Mouse (Mus musculus): ENCODE data around the gene Susd4.

Gene Susd4

DNA sequence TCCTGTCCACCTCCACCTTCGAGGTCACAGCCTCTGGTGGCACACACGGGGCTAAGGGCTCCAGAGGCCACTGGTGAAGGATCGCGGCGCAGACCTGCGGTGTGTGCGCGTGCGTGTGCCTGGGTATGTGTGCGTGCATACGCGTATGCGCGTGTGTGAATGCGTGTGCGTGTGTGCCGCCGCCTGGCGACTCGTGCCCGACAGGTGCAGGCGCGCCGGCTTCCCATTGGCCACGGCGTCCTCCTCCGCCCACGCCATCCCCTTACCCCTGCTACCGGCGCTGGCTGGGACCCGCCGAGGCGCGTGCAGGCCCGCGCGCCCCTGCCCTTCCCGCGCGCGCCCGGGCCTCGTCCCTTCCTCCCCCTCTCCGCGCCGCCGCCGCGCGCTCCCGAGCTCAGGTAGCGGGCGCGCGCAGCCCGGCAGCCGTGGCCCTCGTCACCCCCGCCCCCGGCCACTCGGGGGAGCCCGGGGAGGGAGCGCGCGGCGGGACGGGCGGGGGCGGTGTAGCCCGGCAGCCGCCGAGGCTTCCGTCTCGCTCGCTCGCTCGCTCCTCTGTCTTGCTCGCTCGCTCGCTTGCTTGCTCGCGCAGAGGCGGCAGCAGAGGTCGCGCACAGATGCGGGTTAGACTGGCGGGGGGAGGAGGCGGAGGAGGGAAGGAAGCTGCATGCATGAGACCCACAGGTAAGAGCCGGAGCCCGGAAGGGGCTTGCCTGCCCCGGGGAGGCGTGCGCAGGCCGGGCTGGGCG lies at the start of gene Susd4:
TSS of gene Susd4 (plus strand) at position 145 of the 746 bp plus-strand sequence.
- DNase-seq (ENCODE audit: low spot score): peak; percentile 76

DNA sequence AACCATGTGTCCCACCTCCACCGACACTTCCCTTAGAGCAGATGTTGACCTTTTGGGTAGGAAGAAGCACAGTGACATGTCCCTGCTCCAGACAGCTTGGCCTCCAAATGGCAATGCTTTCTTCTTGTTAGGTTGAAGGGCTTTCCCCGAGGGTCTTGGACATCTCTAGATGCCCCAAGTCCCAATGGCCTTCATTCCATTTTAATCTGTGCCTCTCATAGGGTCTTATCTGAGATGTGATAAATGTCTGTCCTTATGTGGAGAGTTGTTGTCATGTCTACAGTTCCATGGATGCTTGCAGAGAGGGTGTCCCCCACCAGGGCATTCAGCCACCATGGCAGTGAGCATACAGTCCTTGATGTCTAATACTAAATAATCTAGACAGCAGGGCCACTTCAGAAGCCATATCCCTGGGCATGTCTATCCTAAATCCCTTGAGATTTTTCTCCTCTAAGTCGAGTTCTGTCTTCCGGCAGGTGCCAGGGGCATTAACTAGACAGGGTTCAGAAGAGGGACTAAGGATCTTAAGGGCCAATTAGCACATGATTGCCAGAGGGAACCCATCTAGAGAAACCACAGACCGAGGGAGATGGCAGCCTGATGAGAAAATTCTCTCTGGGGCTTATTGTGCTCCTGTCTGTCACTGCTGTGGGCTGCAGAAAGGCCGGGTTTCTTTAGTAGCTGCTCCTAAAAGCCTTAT lies 49.3 kb upstream of the Susd4 start:
- DNase-seq (ENCODE audit: low spot score): no peak

DNA sequence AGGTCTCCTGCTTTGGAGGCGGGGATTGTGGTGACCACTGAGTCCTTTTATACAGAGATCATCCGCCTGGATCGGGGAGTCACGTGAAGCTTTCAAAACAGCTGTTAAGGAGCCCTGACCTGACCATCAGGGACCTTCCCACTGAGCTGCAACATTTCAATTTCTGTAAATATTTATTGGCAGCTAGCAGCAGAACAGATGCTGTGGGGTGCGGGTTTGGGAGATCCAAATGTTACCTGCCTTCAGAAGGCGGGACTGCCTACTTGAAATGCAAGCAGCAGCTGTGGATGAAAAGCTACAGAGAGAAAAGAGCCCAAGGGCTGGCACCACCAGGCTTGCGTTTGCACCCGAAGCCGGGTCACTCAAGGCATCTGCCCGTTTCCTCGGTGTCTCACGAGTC lies 36.1 kb upstream of the Susd4 start:
- DNase-seq (ENCODE audit: low spot score): no peak

DNA sequence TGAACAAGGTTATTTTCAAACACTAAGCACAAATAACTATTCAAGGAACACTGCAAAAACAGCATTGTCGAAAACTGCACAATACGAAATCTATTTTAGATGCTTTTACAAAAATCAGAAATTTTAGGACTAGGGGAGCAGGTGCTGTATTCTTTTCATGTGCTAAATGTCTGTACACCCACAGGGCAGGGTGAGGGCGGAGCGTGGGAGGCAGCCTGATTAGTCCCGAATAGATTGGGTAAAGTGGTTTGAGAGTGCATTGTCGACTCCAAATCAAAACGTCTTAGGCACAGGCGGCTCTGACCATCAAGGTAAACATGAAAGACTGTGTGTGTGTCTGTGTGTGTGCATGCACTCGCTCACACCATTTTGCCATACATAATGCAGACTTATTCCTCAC lies 34.7 kb upstream of the Susd4 start:
- DNase-seq (ENCODE audit: low spot score): no peak

DNA sequence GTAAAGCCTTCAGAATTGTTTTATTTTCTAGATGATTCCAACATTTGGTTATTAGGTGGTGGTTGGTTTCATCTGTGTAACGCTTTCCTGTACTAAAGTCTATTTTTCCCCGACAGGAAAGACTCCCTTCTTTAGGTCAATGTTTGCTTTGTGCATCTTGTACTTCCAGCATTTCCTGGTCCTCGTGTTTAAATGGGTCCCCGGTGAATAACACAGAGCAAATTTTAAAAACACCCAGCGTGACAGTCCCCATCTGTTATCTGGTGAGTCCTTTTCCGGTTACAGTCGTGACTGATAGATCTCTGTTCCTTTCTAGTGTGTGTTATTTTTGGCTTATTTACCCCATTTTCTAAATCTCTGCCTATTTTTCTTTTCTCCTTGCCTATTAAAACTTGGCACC lies 31.0 kb upstream of the Susd4 start:
- DNase-seq (ENCODE audit: low spot score): no peak

DNA sequence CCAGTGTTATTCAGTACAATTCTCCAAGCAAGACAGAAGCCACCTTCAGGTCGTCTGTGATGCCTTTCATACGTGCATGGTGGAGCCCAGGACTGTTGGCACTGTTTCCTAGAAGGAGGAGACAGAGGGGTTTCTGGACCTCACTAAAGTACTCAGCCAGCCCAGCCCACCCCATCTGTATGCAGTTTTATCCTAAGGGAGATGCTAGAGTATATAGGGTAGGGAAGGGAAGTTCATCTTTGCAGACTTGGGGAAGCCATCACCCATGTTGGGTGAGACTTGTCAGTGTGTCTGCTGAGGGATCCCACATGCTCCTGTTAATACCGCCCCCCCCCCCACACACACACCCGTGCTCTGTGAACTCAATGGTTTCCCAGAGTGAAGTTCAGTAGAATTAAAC lies 27.8 kb upstream of the Susd4 start:
- DNase-seq (ENCODE audit: low spot score): no peak

DNA sequence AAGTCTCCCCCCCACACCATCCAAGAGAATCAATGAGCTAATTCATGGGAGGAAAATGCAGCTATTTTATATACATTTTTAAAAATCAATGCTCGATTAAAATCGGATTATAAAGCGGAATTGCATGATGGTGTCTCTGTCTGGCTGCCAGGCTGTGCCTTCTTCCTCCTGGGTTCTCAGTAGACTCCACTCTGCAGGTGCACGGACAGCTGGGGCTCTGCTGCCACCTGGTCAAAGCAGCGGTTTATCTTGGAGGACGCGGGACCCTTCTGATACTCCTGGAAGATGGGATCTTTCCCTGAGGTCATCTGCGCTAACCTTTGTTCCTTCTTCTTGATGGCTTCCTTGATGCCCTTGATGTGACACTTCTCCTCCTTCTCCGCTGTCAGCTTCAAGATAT lies 16.6 kb upstream of the Susd4 start:
- no peak for DNase-seq (ENCODE audit: low spot score)

DNA sequence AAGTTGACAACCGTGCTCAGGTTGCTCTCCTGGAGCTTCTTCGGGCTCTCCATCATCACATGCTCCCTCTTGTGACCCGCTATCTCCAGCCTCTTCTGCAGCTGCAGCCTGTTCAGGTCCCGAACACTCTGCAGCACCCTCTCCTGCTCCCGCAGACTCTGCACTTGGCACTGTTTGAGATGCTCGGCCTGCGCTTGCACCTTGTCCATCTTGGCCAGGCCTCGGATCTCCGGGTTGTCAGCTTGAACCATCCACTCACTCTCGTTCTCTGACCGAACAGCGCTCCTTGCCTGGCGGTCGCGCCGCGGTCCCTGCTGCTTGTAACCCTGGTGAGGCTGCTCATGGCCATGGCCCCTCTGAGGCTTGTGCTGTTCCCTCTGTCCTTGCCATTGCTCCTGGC lies 15.8 kb upstream of the Susd4 start:
- DNase-seq (ENCODE audit: low spot score): no peak

DNA sequence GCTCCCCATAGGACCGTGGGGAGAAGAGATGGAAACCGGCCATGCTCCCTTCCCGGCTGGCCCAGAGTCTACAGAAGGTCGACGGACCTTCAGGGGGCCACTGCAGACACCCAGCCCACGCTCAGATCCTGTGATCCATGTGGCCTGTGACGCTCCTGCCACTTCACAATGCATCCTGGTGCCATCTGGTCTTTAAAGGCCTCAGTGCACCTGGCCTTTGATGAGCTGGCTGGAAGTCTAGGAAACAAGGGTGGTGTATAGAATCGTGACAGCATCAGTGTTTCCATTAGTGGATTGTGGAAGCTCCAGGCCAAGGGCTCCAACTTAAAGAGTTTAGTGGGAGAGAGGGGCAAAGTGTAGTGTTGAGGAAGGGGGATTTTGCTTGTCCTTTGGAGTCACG lies 14.6 kb upstream of the Susd4 start, which contains the start of gene Ccdc185:
TSS of gene Ccdc185 (minus strand) at position 101 of the 400 bp plus-strand sequence.
- no peak for DNase-seq (ENCODE audit: low spot score)

DNA sequence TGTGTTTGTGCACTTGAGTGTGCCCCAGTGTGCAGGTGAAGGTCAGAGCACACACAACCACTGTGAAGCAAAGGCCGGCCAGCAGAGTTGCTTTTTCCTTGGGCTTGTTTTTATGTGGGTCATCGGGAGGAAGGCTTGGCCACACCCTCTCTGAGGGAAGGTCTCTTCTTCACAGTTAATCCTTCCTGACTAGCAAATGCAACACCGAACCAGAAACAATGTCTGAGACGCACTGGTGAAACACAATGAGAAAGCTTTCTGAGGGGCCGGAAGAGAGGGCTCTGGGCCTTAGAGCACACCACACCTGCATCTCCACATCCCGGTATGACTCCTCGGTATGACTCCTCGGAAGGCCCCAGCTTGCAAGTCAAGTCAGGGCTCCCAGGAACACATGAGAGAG lies 12.4 kb upstream of the Susd4 start:
- DNase-seq (ENCODE audit: low spot score): no peak

DNA sequence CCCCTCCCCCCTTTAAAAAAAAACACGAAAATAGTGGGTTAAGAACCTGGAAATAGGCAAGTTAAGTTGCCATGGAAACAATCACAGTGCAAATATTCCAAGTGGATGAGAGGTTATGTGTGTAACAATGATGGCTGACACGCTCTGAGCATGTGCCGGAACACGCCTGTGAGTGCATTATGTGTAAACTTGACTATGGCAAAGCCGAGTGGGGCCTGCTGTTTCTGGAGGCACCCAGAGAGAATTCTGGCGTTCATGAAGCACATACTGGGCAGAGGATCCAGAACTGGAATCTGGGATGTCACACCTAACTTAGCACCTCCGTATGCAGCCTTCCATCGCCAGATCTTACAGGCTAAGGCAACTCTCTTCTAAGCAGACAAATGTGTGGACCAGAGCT lies 10.0 kb upstream of the Susd4 start:
- DNase-seq (ENCODE audit: low spot score): no peak

DNA sequence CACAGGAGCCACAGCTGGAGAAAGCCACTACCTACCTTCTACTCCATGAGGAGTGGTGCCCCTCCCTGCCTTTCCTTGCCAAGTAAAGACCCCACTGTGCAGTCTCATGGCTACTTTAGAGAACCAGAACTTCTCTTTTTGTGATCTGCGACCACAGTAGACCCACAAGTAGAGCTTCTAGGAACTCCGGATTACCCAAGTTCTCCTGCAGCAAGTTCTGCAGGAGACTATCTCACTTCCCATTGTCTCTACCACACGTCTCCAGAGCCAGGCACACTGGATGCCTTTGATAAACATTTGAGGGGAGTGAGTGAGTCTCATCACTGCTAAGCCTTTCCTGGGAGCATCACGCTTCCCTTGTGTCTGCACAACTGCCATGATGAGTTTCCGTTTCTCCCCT lies 8.8 kb upstream of the Susd4 start:
- no peak for DNase-seq (ENCODE audit: low spot score)

DNA sequence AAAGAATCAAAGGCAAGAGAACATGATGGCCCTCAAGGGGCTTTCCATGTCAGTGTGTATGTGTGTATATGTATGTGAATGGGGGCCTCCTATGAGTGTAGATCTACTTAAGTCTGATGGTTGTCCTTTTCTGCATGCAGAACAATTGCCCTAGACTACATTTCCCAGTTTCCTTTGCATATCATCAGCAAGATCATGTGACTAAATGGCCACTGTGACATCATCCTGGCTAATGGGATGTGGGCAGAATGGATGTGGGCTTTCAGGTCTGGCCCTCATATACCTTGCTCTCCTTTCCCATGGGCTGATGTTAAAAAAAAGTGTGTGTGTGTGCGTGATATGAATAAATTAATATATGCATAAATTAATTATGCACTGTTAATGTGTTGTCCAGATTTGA lies 4.9 kb upstream of the Susd4 start:
- no peak for DNase-seq (ENCODE audit: low spot score)

DNA sequence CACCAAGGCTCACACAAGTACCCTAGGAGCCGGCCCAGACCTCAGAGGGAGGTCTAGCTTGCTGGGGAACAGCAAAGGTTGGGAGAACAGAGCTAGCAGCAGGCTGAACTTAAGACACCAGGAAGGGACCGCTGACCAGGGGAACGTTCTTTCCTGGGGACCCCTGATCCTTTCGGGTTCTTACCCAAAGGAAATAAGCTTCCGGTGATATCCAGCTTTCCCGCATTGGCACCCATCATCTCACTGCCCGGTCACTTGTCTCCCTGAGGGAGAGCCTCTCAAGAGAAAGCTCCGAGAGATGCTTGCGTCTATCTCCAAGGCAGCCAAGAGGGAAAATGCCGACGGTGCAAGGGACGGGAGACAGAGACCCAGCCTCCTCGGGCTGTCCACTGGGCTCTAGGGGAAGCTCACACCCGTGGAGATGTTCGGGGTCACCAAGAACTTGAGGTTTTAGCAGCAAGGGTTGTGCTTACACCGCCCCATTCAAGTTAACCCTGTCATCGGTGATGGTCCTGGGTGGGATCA lies 407 bp upstream of the Susd4 start:
- no peak for DNase-seq (ENCODE audit: low spot score)

DNA sequence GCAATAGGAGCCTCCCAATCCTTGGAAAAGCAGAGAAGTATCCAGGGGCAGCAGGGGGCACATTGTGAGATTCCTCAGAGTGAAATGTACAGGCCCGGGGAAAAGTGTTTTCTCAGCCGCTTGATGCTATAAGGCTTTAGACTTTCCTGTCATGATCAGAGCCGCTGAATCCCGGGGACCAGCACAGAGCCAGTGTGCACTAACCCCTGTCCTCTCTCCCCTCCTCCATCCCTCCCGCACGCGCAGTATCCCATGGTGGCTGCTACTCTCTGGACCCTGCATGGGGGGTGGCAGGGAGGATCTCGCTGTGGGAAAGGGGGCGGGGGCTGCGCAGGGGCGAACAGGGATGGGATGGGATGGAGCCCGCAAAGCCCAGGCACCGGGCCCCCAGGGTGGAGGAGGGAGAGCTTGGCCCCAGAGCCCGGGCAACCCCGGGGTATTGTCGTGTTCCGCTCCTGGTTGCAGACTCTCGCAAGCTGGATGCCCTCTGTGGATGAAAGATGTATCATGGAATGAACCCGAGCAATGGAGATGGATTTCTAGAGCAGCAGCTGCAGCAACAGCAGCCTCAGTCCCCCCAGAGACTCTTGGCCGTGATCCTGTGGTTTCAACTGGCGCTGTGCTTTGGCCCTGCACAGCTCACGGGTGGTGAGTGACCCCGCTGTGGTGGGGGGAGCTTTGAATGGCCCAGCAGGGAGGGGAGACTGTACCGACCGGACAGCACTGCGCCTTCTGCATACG lies 1.1 kb downstream of the Susd4 start:
- peak; percentile 28 for DNase-seq (ENCODE audit: low spot score)

DNA sequence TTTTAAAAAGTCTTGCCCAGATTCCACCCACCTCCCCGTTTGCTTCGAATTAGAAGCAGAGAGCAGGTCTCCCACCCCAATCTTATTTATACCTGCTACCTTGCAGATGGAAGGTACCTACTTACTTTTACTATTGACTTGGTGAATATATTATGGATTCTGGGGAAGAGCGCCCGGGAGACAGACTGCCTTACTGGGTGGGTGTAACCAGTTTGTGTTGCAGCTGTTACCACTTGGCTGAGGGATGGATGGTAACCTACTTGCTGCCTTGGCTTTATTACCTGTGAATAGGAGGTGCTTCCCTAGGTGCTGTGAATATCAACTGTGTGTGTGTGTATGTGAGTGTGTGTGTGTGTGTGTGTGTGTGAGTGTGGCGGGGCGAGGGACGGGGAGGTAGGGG lies 11.9 kb downstream of the Susd4 start:
- DNase-seq (ENCODE audit: low spot score): no peak

DNA sequence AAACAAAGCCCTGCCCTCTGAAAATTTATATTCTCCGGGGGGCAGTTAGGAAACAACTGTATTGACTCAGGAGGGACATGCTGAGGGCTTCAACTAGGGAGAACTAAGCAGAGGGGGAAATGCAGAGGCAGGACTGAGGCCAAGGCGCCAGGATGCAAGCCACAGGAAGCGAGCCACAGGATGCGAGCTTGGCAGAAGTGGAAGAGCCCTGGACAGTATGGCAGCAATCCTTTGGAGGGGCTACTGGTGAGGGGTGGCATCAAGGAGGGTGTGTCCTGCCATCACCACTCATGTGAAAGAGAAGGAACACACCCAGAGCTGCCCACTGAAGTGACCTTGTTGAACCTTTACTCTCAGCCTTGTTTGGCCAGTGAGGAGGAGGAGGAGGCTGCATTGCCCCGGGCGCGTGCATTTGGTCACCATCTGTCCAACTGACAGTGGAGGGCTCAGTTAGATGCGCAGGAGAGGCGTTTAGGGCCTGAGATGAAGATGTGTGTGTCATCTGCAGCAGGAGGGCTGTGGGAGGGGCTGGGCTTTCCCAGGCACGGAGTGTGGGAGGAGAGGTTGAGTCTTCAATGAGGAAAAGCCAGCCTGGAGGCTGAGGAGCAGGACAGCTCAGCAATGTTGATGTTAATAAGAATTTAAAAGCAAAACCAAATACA lies 13.2 kb downstream of the Susd4 start:
- no peak for DNase-seq (ENCODE audit: low spot score)

DNA sequence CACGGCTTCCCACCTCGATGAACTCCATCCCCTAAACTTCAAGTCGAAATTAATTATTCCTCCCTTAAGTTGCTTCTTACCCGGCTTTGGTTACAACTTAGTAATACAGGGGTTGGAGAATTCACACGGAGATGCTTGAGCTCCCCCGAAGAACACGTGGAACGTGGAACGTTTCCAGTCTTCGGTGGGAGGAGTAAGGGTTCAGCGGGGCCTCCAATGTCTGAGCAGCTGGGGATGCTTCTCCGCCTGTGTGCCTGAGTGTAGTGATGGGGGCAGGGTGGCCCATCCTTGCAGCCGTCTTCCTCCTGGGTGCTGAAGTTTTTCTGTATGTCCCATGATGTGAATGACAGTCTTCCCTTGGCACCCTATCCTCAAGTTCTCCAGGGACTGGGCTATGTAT lies 14.6 kb downstream of the Susd4 start:
- DNase-seq (ENCODE audit: low spot score): no peak

DNA sequence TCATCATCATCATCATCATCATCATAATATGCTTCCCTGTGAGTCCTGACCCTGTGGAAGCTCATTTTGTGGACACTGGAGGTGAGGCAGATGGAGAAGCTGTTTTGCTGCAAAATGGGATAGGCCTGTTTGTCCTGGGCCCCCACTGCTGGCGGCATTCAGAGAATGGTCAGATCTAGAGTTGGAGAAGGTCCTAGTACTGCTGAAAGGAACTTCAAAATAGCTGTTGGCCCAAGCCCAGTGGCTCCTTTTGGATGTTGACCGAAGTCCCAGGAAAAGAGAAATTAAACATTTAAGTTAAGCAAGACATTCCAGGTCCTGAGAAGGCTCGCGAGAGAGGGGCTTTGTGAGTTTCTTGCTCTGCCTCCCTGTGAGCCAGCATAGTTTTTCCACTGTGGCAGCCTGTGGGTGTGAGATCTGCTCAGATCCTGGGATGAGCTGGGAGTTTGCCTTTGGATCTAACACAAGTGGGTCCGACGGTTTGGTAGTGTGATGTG lies 15.4 kb downstream of the Susd4 start:
- DNase-seq (ENCODE audit: low spot score): no peak

DNA sequence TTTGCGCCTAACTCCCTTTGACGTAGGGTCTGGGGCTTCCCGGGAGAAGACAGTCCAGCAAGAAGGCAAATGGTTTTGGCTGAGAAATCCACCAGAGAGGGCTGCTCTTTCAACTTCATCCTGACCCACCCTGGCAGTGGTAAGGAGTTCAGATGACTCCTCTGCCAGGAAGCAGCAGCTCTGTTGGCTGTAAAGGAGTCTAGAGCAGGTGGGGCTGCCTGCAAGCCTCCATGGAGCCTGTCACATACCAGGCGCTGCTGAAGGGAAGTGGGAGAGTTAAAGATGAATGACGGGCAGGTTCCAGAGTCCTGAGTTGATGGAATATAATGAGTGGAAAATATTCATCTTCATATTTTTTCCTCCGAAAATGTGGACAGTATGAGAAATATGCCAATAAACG lies 20.1 kb downstream of the Susd4 start:
- no peak for DNase-seq (ENCODE audit: low spot score)

DNA sequence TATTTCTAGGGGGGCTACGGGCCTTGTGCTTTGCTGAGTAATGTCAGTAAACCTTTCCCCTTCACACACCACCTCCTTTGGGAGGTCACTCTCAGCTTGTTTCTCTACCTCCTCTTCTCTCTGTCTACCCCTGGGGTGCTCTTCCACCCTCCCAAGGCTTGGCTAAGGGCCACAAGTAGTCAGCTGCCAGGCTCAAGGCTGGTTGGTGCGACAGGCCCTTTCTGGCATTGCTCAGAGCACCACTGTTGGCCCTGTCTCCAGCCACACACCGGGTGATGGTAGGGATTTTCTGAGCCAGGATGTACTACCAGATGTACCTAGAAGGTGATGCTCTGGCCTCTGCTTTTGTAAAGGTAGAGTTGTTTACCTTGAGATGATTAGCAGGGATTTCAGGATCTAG lies 21.1 kb downstream of the Susd4 start:
- DNase-seq (ENCODE audit: low spot score): no peak

DNA sequence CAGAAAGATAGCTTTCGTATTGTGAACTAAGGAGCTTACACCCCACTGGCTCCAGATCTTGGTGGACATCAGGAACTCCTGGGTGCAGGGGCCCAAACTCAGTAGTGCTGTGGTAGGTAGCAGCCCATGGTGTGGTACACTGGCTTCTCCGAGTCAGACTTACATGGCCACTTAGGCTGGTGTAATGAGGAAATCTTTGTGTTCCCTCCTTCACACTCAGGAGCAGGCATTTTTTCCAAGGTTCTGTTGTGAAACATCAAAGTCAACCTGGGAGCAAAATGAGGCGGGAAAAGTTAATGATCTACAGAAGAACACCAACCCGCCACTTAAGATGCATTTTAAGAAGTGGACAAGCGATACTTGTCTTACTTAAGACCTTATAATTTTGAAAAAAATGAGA lies 21.8 kb downstream of the Susd4 start:
- peak; percentile 27 for DNase-seq (ENCODE audit: low spot score)

All from yolk sac, embryonic 10.5 days (tissue).